12 mouse cellular contexts compared by ENCODE assay signal in the genomic region with DNA sequence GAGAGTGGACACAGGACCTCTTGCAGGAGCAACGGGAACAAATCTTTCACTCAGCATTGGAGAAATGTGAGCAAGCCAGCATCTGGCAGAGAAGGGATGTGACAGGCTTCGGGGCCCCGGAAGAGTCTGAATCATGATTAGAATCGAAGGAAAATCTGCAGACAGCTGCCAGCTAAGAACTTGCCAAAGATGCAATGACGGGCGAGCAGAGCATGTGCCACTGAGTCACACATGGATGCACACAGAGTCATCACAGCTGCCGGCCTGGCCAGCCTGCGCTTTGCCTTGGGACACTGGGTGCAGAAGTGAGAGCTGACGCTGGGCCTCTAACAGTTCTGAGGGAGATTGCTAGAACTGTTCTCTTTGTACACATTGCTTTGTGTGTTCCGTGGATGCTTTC.
A peak's percentile ranks its signal among the peaks of the same experiment; 100 is the strongest.
DNase-seq lines count a peak whose midpoint lies in the region; ATAC-seq and TF ChIP-seq lines count a peak whose summit lies in the region.
"Had no signal": no experiment of that assay in that cellular context is flagged by ENCODE, and none has a peak within 500 bp of the region (broad histone marks: within the 10 kb centered on the region; RNA-seq: fewer than 3 reads in every experiment).

No protein-coding gene starts in this region.

- dilution Hi-C loops in CH12.LX (cut with MboI; ENCODE audit: extremely low pct_ligation_motif_present, extremely low pct_unique_long_range_greater_than_20kb, low sequenced_read_pairs), result no loop called here

- no peak for TF ChIP-seq POLR2A in CH12.LX (IDR thresholded peaks at IDR 0.05; ENCODE audit: low read depth, low read length)

- H3K9ac ChIP-seq in CH12.LX (ENCODE audit: insufficient read depth, low read depth), result no peak overlapping the region
- no peak overlapping the region for H3K9ac ChIP-seq in forebrain, embryonic 16.5 days (replicated peaks; ENCODE audit: low read depth, low read length)
- H3K9ac ChIP-seq in liver, postnatal 0 days (replicated peaks), result no peak overlapping the region
- H3K9ac ChIP-seq: liver, embryonic 13.5 days; neural tube, embryonic 12.5 days had no signal

- no peak for TF ChIP-seq EP300 in CH12.LX (IDR thresholded peaks at IDR 0.05; ENCODE audit: low read length)
- TF ChIP-seq EP300 in liver, postnatal 0 days (IDR thresholded peaks at IDR 0.05; ENCODE audit: low read depth), result no peak

- intact Hi-C loops in left cerebral cortex, postnatal 14 days (cut with DNase I), result no loop called here

- in situ Hi-C loops in CH12.LX (cut with MboI; ENCODE audit: low pct_ligation_motif_present, low pct_unique_long_range_greater_than_20kb, low sequenced_read_pairs), result no loop called here

- ATAC-seq in forebrain, embryonic 16.5 days, result peak; percentile 29; the same call in 1 of the 2 replicates
- ATAC-seq in liver, postnatal 0 days, result no peak
- ATAC-seq: inflammation-experienced regulatory T-cells, adult 6 months; Patski had no signal

- TF ChIP-seq RAD21 in CH12.LX (IDR thresholded peaks at IDR 0.05; ENCODE audit: low read depth, low read length), result no peak

- H3K9me3 ChIP-seq in CH12.LX (replicated peaks; ENCODE audit: low read length), result no peaks in the 10 kb centered on the region
- H3K9me3 ChIP-seq in forebrain, embryonic 16.5 days (ENCODE audit: control insufficient read depth, low read length), result no peaks in the 10 kb centered on the region
- no peaks in the 10 kb centered on the region for H3K9me3 ChIP-seq in liver, postnatal 0 days (ENCODE audit: low read length)
- H3K9me3 ChIP-seq: liver, embryonic 13.5 days; neural tube, embryonic 12.5 days had no signal

- no peaks in the 10 kb centered on the region for H3K36me3 ChIP-seq in CH12.LX (replicated peaks in 1 of 2; ENCODE audit: control insufficient read depth in 1 of 2, insufficient read depth in 1 of 2, low read length in 1 of 2)
- no peaks in the 10 kb centered on the region for H3K36me3 ChIP-seq in forebrain, embryonic 16.5 days (ENCODE audit: control insufficient read depth, insufficient read depth)
- no peaks in the 10 kb centered on the region for H3K36me3 ChIP-seq in liver, postnatal 0 days (replicated peaks; ENCODE audit: insufficient read depth, low read length)
- H3K36me3 ChIP-seq: liver, embryonic 13.5 days; neural tube, embryonic 12.5 days had no signal

- peaks cover 0 to 10% of the 10 kb centered on the region in 2 experiments; a peak in 2 of 4 replicates for H3K4me1 ChIP-seq in CH12.LX (ENCODE audit: control insufficient read depth in 1 of 2, insufficient read depth in 2 of 2)
- peaks cover 12% of the 10 kb centered on the region for H3K4me1 ChIP-seq in forebrain, embryonic 16.5 days (replicated peaks; ENCODE audit: control insufficient read depth, insufficient read depth, low read length)
- no peaks in the 10 kb centered on the region for H3K4me1 ChIP-seq in liver, postnatal 0 days (ENCODE audit: insufficient read depth)
- H3K4me1 ChIP-seq: liver, embryonic 13.5 days; neural tube, embryonic 12.5 days had no signal

- no peak overlapping the region for H3K4me2 ChIP-seq in CH12.LX (ENCODE audit: insufficient read depth, low read depth, poor library complexity, severe bottlenecking)
- H3K4me2 ChIP-seq in forebrain, embryonic 16.5 days (ENCODE audit: low read length), result no peak overlapping the region
- no peak overlapping the region for H3K4me2 ChIP-seq in liver, postnatal 0 days (ENCODE audit: low read depth, low read length)
- H3K4me2 ChIP-seq: liver, embryonic 13.5 days; neural tube, embryonic 12.5 days had no signal

- H3K79me2 ChIP-seq in CH12.LX (replicated peaks; ENCODE audit: control insufficient read depth, extremely low read depth, insufficient read depth, poor library complexity, severe bottlenecking), result no peaks in the 10 kb centered on the region

- peak; percentile 3 for DNase-seq in kidney, adult 9 months
- DNase-seq in kidney, postnatal 14 days, result no peak
- DNase-seq in CH12.LX (ENCODE audit: extremely low read depth), result peak; percentile 25
- peak; percentile 35 to 56 for DNase-seq in left cerebral cortex, postnatal 14 days (ENCODE audit: low spot score in 2 of 2)
- DNase-seq in c-Kit-positive CD71-positive TER-119-positive erythroid progenitor cells, embryonic 14.5 days (ENCODE audit: low spot score), result no peak
- no peak for DNase-seq in liver, postnatal 0 days
- no peak for DNase-seq in testis, postnatal 14 days (ENCODE audit: low spot score)
- DNase-seq: liver, embryonic 13.5 days had no signal

- H3K4me3 ChIP-seq in CH12.LX (replicated peaks in 1 of 3; ENCODE audit: low read depth in 2 of 3, low read length in 2 of 3, poor library complexity in 1 of 3), result no peak overlapping the region
- no peak overlapping the region for H3K4me3 ChIP-seq in forebrain, embryonic 16.5 days (replicated peaks; ENCODE audit: low read length)
- H3K4me3 ChIP-seq in liver, postnatal 0 days (ENCODE audit: low read depth, low read length), result no peak overlapping the region
- H3K4me3 ChIP-seq: liver, embryonic 13.5 days; neural tube, embryonic 12.5 days had no signal

- H3K27me3 ChIP-seq in CH12.LX (replicated peaks), result peaks cover 17% of the 10 kb centered on the region
- H3K27me3 ChIP-seq in forebrain, embryonic 16.5 days (replicated peaks; ENCODE audit: control insufficient read depth, insufficient read depth, low read length), result no peaks in the 10 kb centered on the region
- H3K27me3 ChIP-seq in liver, postnatal 0 days (ENCODE audit: insufficient read depth, low read length), result no peaks in the 10 kb centered on the region
- H3K27me3 ChIP-seq: liver, embryonic 13.5 days; neural tube, embryonic 12.5 days had no signal

- 42% methylated on average over 10 of the region's 10 CpGs for WGBS in forebrain, embryonic 16.5 days
- WGBS in liver, postnatal 0 days (ENCODE audit: insufficient replicate concordance), result 79% methylated on average over 10 of the region's 10 CpGs

- TF ChIP-seq CTCF in CH12.LX (conservative IDR thresholded peaks at IDR 0.05 in 1 of 2, IDR thresholded peaks at IDR 0.05 in 1 of 2; ENCODE audit: low read depth in 2 of 2, low read length in 2 of 2), result no peak
- TF ChIP-seq CTCF in liver, postnatal 0 days (IDR thresholded peaks at IDR 0.05; ENCODE audit: low read depth), result no peak

- H3K27ac ChIP-seq in CH12.LX (ENCODE audit: insufficient read depth, low read depth), result no peak overlapping the region
- no peak overlapping the region; the same call in 1 of the 2 replicates for H3K27ac ChIP-seq in forebrain, embryonic 16.5 days (ENCODE audit: low read length)
- no peak overlapping the region for H3K27ac ChIP-seq in liver, postnatal 0 days (ENCODE audit: low read depth)
- H3K27ac ChIP-seq: liver, embryonic 13.5 days; neural tube, embryonic 12.5 days had no signal

TF ChIP-seq in CH12.LX, 34 proteins besides CTCF, POLR2A, EP300 and RAD21:
- TF ChIP-seq MAX (IDR thresholded peaks at IDR 0.05; ENCODE audit: low read length) (no peak), BHLHE40 (IDR thresholded peaks at IDR 0.05; ENCODE audit: low read depth, low read length) (peak; percentile 55)

Comparison
In these comparisons a context has a peak if more than half of its experiments do, and no peak if none do; other contexts are left out.
1. DNase-seq: peak in kidney, adult 9 months (single experiment), CH12.LX (single experiment) and left cerebral cortex, postnatal 14 days (2 of 2); none in kidney, postnatal 14 days (single experiment), c-Kit-positive CD71-positive TER-119-positive erythroid progenitor cells, embryonic 14.5 days (single experiment), liver, postnatal 0 days (single experiment) and testis, postnatal 14 days (single experiment).